Mouse (Mus musculus): ENCODE results near the gene Rsph9. TPM values are rescaled to one million over a fixed set of nuclear protein-coding genes. Genes with fewer than 3 reads are reported as not detected.
A peak's percentile ranks its signal among the peaks of the same experiment; 100 is the strongest.

The Rsph9 gene
- polyA plus RNA-seq, 1 experiment from 2014 or later: 21.8 TPM

DNA sequence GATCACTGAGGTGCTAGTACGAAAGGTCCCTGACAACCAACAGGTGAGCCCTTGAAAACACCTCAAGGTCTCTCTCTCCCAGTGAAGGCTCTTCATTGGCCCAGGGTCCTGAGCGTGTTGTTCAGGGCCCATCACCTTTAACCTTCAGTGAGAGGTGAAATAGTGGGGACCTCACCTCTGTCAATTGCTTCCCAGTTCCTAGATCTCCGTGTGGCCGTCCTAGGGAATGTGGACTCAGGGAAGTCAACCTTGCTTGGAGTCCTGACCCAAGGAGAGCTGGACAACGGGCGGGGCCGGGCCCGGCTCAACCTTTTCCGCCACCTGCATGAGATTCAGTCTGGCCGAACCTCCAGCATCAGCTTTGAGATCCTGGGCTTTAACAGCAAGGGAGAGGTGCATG, 20.8 kb upstream of the Rsph9 start:
- Histone ChIP-seq H3K36me3 (ENCODE audit: control insufficient read depth, insufficient read depth, low read length) (peaks cover 68% of the 10 kb centered on the region), H3K9me3 (ENCODE audit: control insufficient read depth, low read length) (no peaks in the 10 kb centered on the region), H3K27me3 (replicated peaks; ENCODE audit: control insufficient read depth, insufficient read depth, low read length) (no peaks in the 10 kb centered on the region), H3K27ac (replicated peaks; ENCODE audit: low read depth, low read length) (no peak overlapping the region), H3K4me2 (ENCODE audit: low read depth, low read length) (no peak overlapping the region), H3K4me3 (ENCODE audit: low read depth, low read length) (no peak overlapping the region), H3K4me1 (ENCODE audit: control insufficient read depth, insufficient read depth, low read length) (peaks cover 12% of the 10 kb centered on the region), H3K9ac (ENCODE audit: low read depth, low read length) (no peak overlapping the region)
- WGBS: 97% methylated on average over 10 of the region's 10 CpGs
- ATAC-seq (ENCODE audit: low read depth) (no peak), DNase-seq (ENCODE audit: low spot score) (no peak)

DNA sequence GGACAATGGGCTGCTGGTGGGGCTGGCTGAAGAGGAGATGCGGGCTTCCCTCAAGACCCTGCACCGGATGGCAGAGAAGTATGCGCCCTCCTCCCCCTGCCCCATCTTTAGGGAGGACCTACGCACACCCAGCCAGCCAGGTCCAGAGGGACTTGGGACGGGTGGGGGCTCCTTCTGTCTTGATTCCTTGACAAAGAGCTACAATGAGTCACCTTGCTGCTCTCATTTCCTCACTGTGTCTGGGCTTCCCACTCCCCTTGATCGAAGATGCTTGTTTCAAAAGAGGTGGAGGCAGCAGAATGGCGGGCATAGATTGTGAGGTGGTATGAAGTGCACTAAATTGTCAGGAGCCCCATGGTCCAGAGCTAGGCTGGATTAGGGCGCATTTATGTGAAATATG, 20.3 kb upstream of the Rsph9 start:
- H3K4me2 ChIP-seq (ENCODE audit: low read depth, low read length): no peak overlapping the region
- no peak overlapping the region for H3K9ac ChIP-seq (ENCODE audit: low read depth, low read length)
- no peak overlapping the region for H3K27ac ChIP-seq (replicated peaks; ENCODE audit: low read depth, low read length)
- H3K4me3 ChIP-seq (ENCODE audit: low read depth, low read length): no peak overlapping the region
- H3K4me1 ChIP-seq (ENCODE audit: control insufficient read depth, insufficient read depth, low read length): peaks cover 12% of the 10 kb centered on the region
- 93% methylated on average over 8 of the region's 8 CpGs for WGBS
- DNase-seq (ENCODE audit: low spot score) (no peak), ATAC-seq (ENCODE audit: low read depth) (no peak)
- H3K9me3 ChIP-seq (ENCODE audit: control insufficient read depth, low read length): no peaks in the 10 kb centered on the region
- H3K36me3 ChIP-seq (ENCODE audit: control insufficient read depth, insufficient read depth, low read length): peaks cover 63% of the 10 kb centered on the region
- H3K27me3 ChIP-seq (replicated peaks; ENCODE audit: control insufficient read depth, insufficient read depth, low read length): no peaks in the 10 kb centered on the region

DNA sequence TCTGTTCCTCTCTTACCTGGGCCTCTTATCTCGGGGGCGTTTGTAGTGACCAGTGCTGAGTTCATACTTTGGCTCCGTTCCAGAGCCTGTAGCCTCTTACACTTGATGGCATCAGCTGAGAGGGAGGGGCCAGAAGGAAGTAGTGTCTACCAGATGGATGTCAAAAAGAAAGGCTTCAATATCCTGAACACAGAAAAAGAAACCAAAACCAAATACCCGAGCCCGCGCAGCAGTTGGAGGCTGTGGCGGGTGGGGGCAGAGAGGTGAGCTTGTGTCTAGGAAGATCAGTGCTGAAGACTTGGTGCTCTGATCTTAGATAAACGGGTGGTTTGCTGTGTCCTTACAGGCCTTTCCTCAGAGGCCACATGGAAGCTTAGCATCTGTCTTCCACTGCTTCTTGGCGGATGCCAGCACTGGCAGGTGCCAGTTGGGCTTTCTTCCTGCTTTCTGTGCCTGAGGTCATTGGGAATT, 19.0 kb upstream of the Rsph9 start:
- Histone ChIP-seq H3K9me3 (ENCODE audit: control insufficient read depth, low read length) (no peaks in the 10 kb centered on the region), H3K4me1 (ENCODE audit: control insufficient read depth, insufficient read depth, low read length) (peaks cover 12% of the 10 kb centered on the region), H3K27me3 (replicated peaks; ENCODE audit: control insufficient read depth, insufficient read depth, low read length) (no peaks in the 10 kb centered on the region), H3K36me3 (ENCODE audit: control insufficient read depth, insufficient read depth, low read length) (peaks cover 50% of the 10 kb centered on the region), H3K9ac (ENCODE audit: low read depth, low read length) (no peak overlapping the region), H3K4me3 (ENCODE audit: low read depth, low read length) (no peak overlapping the region), H3K27ac (replicated peaks; ENCODE audit: low read depth, low read length) (no peak overlapping the region), H3K4me2 (ENCODE audit: low read depth, low read length) (no peak overlapping the region)
- DNase-seq (ENCODE audit: low spot score) (no peak), ATAC-seq (ENCODE audit: low read depth) (no peak)
- WGBS: 81% methylated on average over 9 of the region's 9 CpGs

DNA sequence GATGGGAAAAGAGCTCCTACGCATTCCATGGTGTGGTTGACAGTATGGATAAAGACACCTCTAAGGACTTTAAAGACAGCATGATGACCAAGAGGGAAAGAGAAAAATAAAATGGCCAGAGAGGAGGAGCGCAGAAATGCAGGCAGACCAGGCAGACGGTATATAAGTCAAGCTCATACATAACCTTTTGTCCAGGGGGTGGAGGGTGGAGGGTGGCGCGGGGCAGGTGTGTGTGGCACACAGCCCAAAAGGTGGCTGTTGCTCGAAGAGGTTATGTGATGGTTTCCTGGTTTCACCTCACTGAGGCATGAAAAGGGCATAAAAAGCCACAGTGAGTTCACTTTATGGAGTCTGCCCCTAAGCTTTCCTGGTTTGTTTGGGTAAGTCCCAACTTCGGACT, 18.5 kb upstream of the Rsph9 start:
- no peak overlapping the region for H3K4me3 ChIP-seq (ENCODE audit: low read depth, low read length)
- DNase-seq (ENCODE audit: low spot score) (no peak), ATAC-seq (ENCODE audit: low read depth) (no peak)
- peak overlapping the region; percentile 60 for H3K4me2 ChIP-seq (ENCODE audit: low read depth, low read length)
- peaks cover 12% of the 10 kb centered on the region for H3K4me1 ChIP-seq (ENCODE audit: control insufficient read depth, insufficient read depth, low read length)
- H3K36me3 ChIP-seq (ENCODE audit: control insufficient read depth, insufficient read depth, low read length): peaks cover 46% of the 10 kb centered on the region
- no peak overlapping the region for H3K27ac ChIP-seq (replicated peaks; ENCODE audit: low read depth, low read length)
- no peak overlapping the region for H3K9ac ChIP-seq (ENCODE audit: low read depth, low read length)
- WGBS: 93% methylated on average over 7 of the region's 7 CpGs
- H3K27me3 ChIP-seq (replicated peaks; ENCODE audit: control insufficient read depth, insufficient read depth, low read length): no peaks in the 10 kb centered on the region
- no peaks in the 10 kb centered on the region for H3K9me3 ChIP-seq (ENCODE audit: control insufficient read depth, low read length)

DNA sequence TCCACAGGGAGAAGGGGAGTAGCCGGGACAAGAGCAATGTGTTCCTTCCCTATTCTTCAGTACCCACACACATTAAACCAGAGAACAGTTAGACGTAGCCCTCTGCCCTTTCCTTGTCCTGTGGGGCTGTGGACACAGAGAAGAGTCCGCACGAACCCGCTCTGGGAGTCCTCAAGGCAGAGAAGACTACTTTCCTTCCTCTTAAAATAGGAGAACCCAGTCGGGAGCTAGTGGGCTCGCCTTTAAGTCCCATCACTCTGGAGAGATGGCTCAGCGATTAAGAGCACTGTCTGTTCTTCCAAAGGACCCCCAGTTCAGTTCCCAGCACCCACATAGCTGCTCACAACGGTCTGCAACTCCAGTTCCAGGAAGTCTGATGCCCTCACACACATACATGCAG, 17.7 kb upstream of the Rsph9 start:
- Histone ChIP-seq H3K27ac (replicated peaks; ENCODE audit: low read depth, low read length) (peak overlapping the region; percentile 59), H3K4me1 (ENCODE audit: control insufficient read depth, insufficient read depth, low read length) (peaks cover 12% of the 10 kb centered on the region), H3K36me3 (ENCODE audit: control insufficient read depth, insufficient read depth, low read length) (peaks cover 37% of the 10 kb centered on the region), H3K27me3 (replicated peaks; ENCODE audit: control insufficient read depth, insufficient read depth, low read length) (no peaks in the 10 kb centered on the region), H3K9me3 (ENCODE audit: control insufficient read depth, low read length) (no peaks in the 10 kb centered on the region), H3K4me3 (ENCODE audit: low read depth, low read length) (peak overlapping the region; percentile 84), H3K9ac (ENCODE audit: low read depth, low read length) (peak overlapping the region; percentile 90), H3K4me2 (ENCODE audit: low read depth, low read length) (peak overlapping the region; percentile 60)
- 41% methylated on average over 9 of the region's 9 CpGs for WGBS
- ATAC-seq (ENCODE audit: low read depth) (no peak), DNase-seq (ENCODE audit: low spot score) (no peak)

DNA sequence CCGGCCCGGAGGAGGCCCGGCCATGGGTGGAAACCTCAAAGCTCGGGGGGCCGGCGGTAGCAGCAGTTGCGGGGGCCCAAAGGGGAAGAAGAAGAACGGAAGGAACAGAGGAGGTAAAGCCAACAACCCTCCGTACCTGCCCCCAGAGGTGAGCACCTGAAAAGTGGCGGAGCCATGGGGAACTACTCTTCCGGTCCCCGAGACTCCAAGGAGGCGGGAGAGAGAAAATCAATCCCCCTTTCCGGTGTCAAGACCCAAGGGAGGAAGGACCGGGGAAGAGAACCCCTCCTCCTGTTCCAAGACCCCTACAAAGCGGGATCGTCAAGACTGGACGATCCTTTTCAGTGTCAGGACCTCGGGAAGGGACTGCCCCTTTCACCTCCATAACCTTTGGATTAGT, 17.2 kb upstream of the Rsph9 start:
- Histone ChIP-seq H3K27me3 (replicated peaks; ENCODE audit: control insufficient read depth, insufficient read depth, low read length) (no peaks in the 10 kb centered on the region), H3K9ac (ENCODE audit: low read depth, low read length) (peak overlapping the region; percentile 90), H3K36me3 (ENCODE audit: control insufficient read depth, insufficient read depth, low read length) (peaks cover 32% of the 10 kb centered on the region), H3K4me3 (ENCODE audit: low read depth, low read length) (peak overlapping the region; percentile 84), H3K9me3 (ENCODE audit: control insufficient read depth, low read length) (no peaks in the 10 kb centered on the region), H3K4me2 (ENCODE audit: low read depth, low read length) (peak overlapping the region; percentile 60), H3K27ac (replicated peaks; ENCODE audit: low read depth, low read length) (peak overlapping the region; percentile 59), H3K4me1 (ENCODE audit: control insufficient read depth, insufficient read depth, low read length) (peaks cover 12% of the 10 kb centered on the region)
- DNase-seq (ENCODE audit: low spot score) (peak; percentile 47), ATAC-seq (ENCODE audit: low read depth) (peak; percentile 34)
- WGBS: 0% methylated on average over 16 of the region's 19 CpGs

DNA sequence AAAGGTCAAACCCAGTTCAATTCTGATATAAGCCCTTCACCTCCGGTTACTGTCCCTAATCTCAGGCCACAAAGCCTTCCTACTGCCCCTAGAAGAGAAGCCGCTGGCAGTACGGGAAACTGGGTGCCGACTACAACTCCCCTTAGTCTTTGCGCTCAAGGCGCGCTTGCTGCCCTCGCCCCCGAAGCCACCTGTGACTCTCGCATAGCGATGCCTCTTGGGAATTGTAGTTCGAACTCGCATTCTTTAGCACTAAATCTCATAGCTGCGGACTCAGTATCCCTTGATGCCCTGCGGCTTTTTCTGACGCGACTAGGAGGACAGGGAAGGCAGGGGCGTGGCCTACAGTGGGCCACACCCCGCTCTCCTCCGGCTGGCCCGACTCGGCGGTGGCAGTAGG, 16.7 kb upstream of the Rsph9 start, which contains the start of gene Gtpbp2:
Gtpbp2 (plus strand) TSS at position 347 of the 400 bp plus-strand sequence.
- peak within 1 kb of the TSS; percentile 84 for H3K27ac ChIP-seq (replicated peaks; ENCODE audit: low read depth, low read length)

DNA sequence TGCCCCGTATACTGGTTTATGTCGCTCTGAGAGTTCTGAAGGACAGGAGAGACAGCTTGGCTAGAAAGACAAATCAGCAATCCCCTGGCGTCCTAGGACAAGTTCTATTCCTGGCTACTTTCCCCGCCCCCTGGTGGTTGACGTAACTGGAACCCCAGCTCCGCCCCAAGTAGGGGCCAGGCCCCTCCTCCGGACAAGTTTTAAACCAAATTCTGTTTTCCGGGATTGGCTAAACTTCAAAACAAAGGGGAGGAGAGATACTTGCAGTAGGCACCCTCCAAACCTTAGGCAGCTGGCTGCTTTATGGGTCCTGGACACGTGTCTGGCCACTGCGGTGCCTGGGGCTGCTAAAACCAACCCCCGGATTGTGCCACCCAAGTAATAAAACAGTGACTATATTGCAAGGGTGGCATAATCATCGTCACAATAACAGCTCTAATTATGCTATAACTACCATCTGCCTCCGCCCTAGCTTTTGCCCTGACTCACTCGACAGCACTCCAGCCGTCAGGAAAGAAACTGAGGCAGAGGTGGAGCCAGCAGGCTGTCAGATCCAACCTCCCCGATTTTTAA, 16.2 kb upstream of the Rsph9 start:
- Histone ChIP-seq H3K9me3 (ENCODE audit: control insufficient read depth, low read length) (no peaks in the 10 kb centered on the region), H3K9ac (ENCODE audit: low read depth, low read length) (peak overlapping the region; percentile 90), H3K27ac (replicated peaks; ENCODE audit: low read depth, low read length) (peak overlapping the region; percentile 84), H3K27me3 (replicated peaks; ENCODE audit: control insufficient read depth, insufficient read depth, low read length) (no peaks in the 10 kb centered on the region), H3K4me1 (ENCODE audit: control insufficient read depth, insufficient read depth, low read length) (peaks cover 12% of the 10 kb centered on the region), H3K36me3 (ENCODE audit: control insufficient read depth, insufficient read depth, low read length) (peaks cover 22% of the 10 kb centered on the region), H3K4me3 (ENCODE audit: low read depth, low read length) (peak overlapping the region; percentile 84), H3K4me2 (ENCODE audit: low read depth, low read length) (peak overlapping the region; percentile 60)
- 1% methylated on average over 16 of the region's 16 CpGs for WGBS
- DNase-seq (ENCODE audit: low spot score) (peak; percentile 96), ATAC-seq (ENCODE audit: low read depth) (peak; percentile 48)

More for the DNA sequence above, 16.7 kb upstream of the Rsph9 start, which contains the start of gene Gtpbp2:
- Histone ChIP-seq H3K9ac (ENCODE audit: low read depth, low read length) (peak within 1 kb of the TSS; percentile 90), H3K27me3 (replicated peaks; ENCODE audit: control insufficient read depth, insufficient read depth, low read length) (no peaks in the 10 kb centered on the region), H3K4me1 (ENCODE audit: control insufficient read depth, insufficient read depth, low read length) (peaks cover 12% of the 10 kb centered on the region), H3K36me3 (ENCODE audit: control insufficient read depth, insufficient read depth, low read length) (peaks cover 27% of the 10 kb centered on the region), H3K4me2 (ENCODE audit: low read depth, low read length) (peak within 1 kb of the TSS; percentile 60), H3K4me3 (ENCODE audit: low read depth, low read length) (peak within 1 kb of the TSS; percentile 84), H3K9me3 (ENCODE audit: control insufficient read depth, low read length) (no peaks in the 10 kb centered on the region)
- ATAC-seq (ENCODE audit: low read depth) (peak; percentile 95), DNase-seq (ENCODE audit: low spot score) (peak; percentile 100)
- WGBS: 0% methylated on average over 20 of the region's 23 CpGs

DNA sequence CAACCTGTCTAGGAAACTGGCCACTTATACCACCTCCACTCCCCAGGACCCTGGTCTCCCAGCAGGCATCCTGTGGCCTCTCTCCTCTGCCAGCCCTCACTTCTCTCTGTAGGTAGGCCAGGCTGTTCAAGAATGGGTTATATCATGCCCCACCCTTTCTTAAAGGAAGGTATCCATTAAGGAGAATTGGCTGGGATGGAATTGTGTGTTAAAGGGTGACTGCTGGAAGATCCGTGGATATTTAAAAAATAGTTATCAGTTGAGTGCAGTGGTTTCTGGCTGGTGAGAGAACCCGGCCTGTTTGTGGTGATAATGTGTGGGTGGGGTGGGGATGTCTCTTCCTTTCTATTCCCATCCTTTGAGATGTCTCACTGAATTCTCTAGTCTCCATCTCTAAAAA, 15.2 kb upstream of the Rsph9 start:
- H3K27ac ChIP-seq (replicated peaks; ENCODE audit: low read depth, low read length): peak overlapping the region; percentile 84; the same call in 1 of the 2 replicates
- H3K36me3 ChIP-seq (ENCODE audit: control insufficient read depth, insufficient read depth, low read length): peaks cover 13% of the 10 kb centered on the region; the same call in 1 of the 2 replicates
- H3K27me3 ChIP-seq (replicated peaks; ENCODE audit: control insufficient read depth, insufficient read depth, low read length): no peaks in the 10 kb centered on the region
- no peak overlapping the region for H3K4me3 ChIP-seq (ENCODE audit: low read depth, low read length)
- DNase-seq (ENCODE audit: low spot score) (no peak), ATAC-seq (ENCODE audit: low read depth) (no peak)
- peak overlapping the region; percentile 60; the same call in 1 of the 2 replicates for H3K4me2 ChIP-seq (ENCODE audit: low read depth, low read length)
- no peak overlapping the region for H3K9ac ChIP-seq (ENCODE audit: low read depth, low read length)
- H3K9me3 ChIP-seq (ENCODE audit: control insufficient read depth, low read length): no peaks in the 10 kb centered on the region
- H3K4me1 ChIP-seq (ENCODE audit: control insufficient read depth, insufficient read depth, low read length): peaks cover 12% of the 10 kb centered on the region
- WGBS: 60% methylated on average over 2 of the region's 2 CpGs
